Mouse (Mus musculus) hindbrain, embryonic 15.5 days (tissue): ENCODE results near the gene Haus4. TPM values are rescaled to one million over a fixed set of nuclear protein-coding genes. Genes with fewer than 3 reads are reported as not detected.

Experiments used
- ATAC-seq: fragments of 200-750 bp; cut with Nextera tagmentation; 2 replicates; pipeline ENCODE4 v1.8.0; 2017; ENCODE audit warnings: low read depth, moderate number of reproducible peaks, moderate TSS enrichment; ENCODE audit not compliant: low FRiP score
- H3K27ac ChIP-seq: fragments of 300-500 bp; sonication (generic); replicated peaks from 2 replicates; pipeline ENCODE4 v1.5.1; 2015; ENCODE audit warnings: mild to moderate bottlenecking, inconsistent platforms
- H3K27me3 ChIP-seq: fragments of 300-500 bp; sonication (generic); 2 replicates; pipeline ENCODE4 v1.6.1; 2015; ENCODE audit warnings: control low read depth, inconsistent platforms
- H3K36me3 ChIP-seq: fragments of 300-500 bp; sonication (generic); 2 replicates; pipeline ENCODE4 v1.6.1; 2015; ENCODE audit warnings: control low read depth, inconsistent platforms
- H3K4me1 ChIP-seq: fragments of 300-500 bp; sonication (generic); replicated peaks from 2 replicates; pipeline ENCODE4 v1.6.1; 2015; ENCODE audit warnings: control low read depth, inconsistent platforms
- H3K4me2 ChIP-seq: fragments of 300-500 bp; sonication (generic); 2 replicates; pipeline ENCODE4 v1.6.1; 2015; ENCODE audit warnings: moderate library complexity, mild to moderate bottlenecking, inconsistent platforms
- H3K4me3 ChIP-seq: fragments of 300-500 bp; sonication (generic); 2 replicates; pipeline ENCODE4 v1.5.1; 2015; ENCODE audit warnings: mild to moderate bottlenecking, inconsistent platforms
- H3K9ac ChIP-seq: fragments of 300-500 bp; sonication (generic); 2 replicates; pipeline ENCODE4 v1.6.1; 2015; ENCODE audit warnings: inconsistent platforms
- H3K9me3 ChIP-seq: fragments of 300-500 bp; sonication (generic); 2 replicates; pipeline ENCODE4 v1.6.1; 2016; ENCODE audit warnings: control low read depth, inconsistent platforms
- WGBS: fragments of 180-500 bp; shearing (Covaris S2); methylation state at CpG from one replicate; pipeline ENCODE4 v1.1.7; 2015; 5-methylcytosine and 5-hydroxymethylcytosine counted together
- polyA plus RNA-seq: library from polyadenylated mRNA; unstranded; fragments of >200 nt; fragmentation: Nextera tagmentation; extraction: Ambion mirVana; gene quantifications from 2 replicates; pipeline ENCODE4 v1.2.1, GENCODE M21; 2015

The Haus4 gene
- polyA plus RNA-seq, 1 experiment from 2014 or later = 19.0 TPM

- H3K4me1 ChIP-seq = peaks cover 19% of the 10 kb centered on the region
- peak overlapping the region; percentile 49 for H3K9ac ChIP-seq
- peak overlapping the region; percentile 76 for H3K27ac ChIP-seq
- WGBS = under 1% methylated on average over 18 of the region's 18 CpGs
- peak; percentile 81 for ATAC-seq
- no peaks in the 10 kb centered on the region for H3K27me3 ChIP-seq
- peak overlapping the region; percentile 39 for H3K4me3 ChIP-seq
- H3K36me3 ChIP-seq = no peaks in the 10 kb centered on the region
- H3K9me3 ChIP-seq = no peaks in the 10 kb centered on the region
- H3K4me2 ChIP-seq = peak overlapping the region; percentile 60
These were observed 27.0 kb downstream of the Haus4 start for GRCm38 (mm10) chr14:54527227-54528006.

- Histone ChIP-seq H3K27me3 (no peaks in the 10 kb centered on the region), H3K4me2 (no peak overlapping the region), H3K36me3 (no peaks in the 10 kb centered on the region), H3K27ac (no peak overlapping the region), H3K4me3 (no peak overlapping the region), H3K9me3 (no peaks in the 10 kb centered on the region), H3K4me1 (peaks cover 24% of the 10 kb centered on the region), H3K9ac (no peak overlapping the region)
- WGBS = 27% methylated on average over 6 of the region's 6 CpGs
- ATAC-seq = no peak
These were observed 30.8 kb downstream of the Haus4 start for GRCm38 (mm10) chr14:54523600-54523999.

- H3K9ac ChIP-seq = peak overlapping the region; percentile 64
- WGBS = 6% methylated on average over 17 of the region's 17 CpGs
- no peaks in the 10 kb centered on the region for H3K27me3 ChIP-seq
- ATAC-seq = no peak
- no peaks in the 10 kb centered on the region for H3K9me3 ChIP-seq
- H3K27ac ChIP-seq = peak overlapping the region; percentile 88
- peaks cover 23% of the 10 kb centered on the region for H3K4me1 ChIP-seq
- peaks cover 33% of the 10 kb centered on the region for H3K36me3 ChIP-seq
- peak overlapping the region; percentile 62 for H3K4me2 ChIP-seq
- peak overlapping the region; percentile 73 for H3K4me3 ChIP-seq
These were observed 37.6 kb downstream of the Haus4 start for GRCm38 (mm10) chr14:54516710-54517310.

- Histone ChIP-seq H3K4me2 (no peak overlapping the region), H3K9me3 (no peaks in the 10 kb centered on the region), H3K27ac (no peak overlapping the region), H3K4me3 (no peak overlapping the region), H3K4me1 (no peaks in the 10 kb centered on the region), H3K27me3 (no peaks in the 10 kb centered on the region), H3K9ac (no peak overlapping the region), H3K36me3 (peaks cover 75% of the 10 kb centered on the region)
- 89% methylated on average over 9 of the region's 9 CpGs for WGBS
- ATAC-seq = no peak
These were observed 44.6 kb downstream of the Haus4 start for GRCm38 (mm10) chr14:54509774-54510173.

GRCm38 (mm10) chr14:54503092-54503491 lies 51.3 kb downstream of the Haus4 start:
- H3K27me3 ChIP-seq = no peaks in the 10 kb centered on the region
- H3K36me3 ChIP-seq = peaks cover 11% of the 10 kb centered on the region; the same call in 1 of the 2 replicates
- H3K9ac ChIP-seq = no peak overlapping the region
- H3K4me1 ChIP-seq = no peaks in the 10 kb centered on the region
- no peak overlapping the region for H3K4me2 ChIP-seq
- no peaks in the 10 kb centered on the region for H3K9me3 ChIP-seq
- ATAC-seq = no peak
- H3K27ac ChIP-seq = no peak overlapping the region
- H3K4me3 ChIP-seq = no peak overlapping the region
- WGBS = 79% methylated on average over 2 of the region's 2 CpGs

DNA sequence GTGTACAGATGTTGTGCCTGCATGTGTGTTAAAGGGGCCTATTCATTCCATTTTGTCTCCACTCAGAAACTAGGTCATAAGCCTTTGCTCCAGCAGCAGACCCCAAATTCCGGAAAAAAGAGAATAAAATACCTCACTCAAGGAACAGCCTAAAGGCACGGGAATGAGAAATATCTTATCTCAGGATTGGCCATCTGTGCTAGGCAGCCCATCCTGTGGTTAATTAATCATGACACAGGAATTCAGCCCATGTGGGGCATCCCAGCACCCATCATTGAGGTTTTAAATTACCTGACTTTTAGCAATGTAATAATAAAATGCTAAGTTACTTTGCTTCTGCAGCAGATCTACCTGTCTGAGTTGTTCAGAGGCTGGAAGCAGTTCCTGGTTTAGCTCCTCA lies 53.1 kb downstream of the Haus4 start:
- H3K27me3 ChIP-seq = no peaks in the 10 kb centered on the region
- H3K4me1 ChIP-seq = no peaks in the 10 kb centered on the region
- no peak overlapping the region for H3K9ac ChIP-seq
- H3K4me2 ChIP-seq = no peak overlapping the region
- H3K4me3 ChIP-seq = no peak overlapping the region
- ATAC-seq = no peak
- no peaks in the 10 kb centered on the region for H3K9me3 ChIP-seq
- 77% methylated on average over 2 of the region's 2 CpGs for WGBS
- no peak overlapping the region for H3K27ac ChIP-seq
- no peaks in the 10 kb centered on the region for H3K36me3 ChIP-seq

GRCm38 (mm10) chr14:54499330-54499729 lies 55.1 kb downstream of the Haus4 start:
- no peak overlapping the region for H3K4me2 ChIP-seq
- ATAC-seq = no peak
- no peaks in the 10 kb centered on the region for H3K4me1 ChIP-seq
- H3K27me3 ChIP-seq = no peaks in the 10 kb centered on the region
- no peaks in the 10 kb centered on the region for H3K36me3 ChIP-seq
- WGBS = 85% methylated on average over 2 of the region's 2 CpGs
- H3K27ac ChIP-seq = no peak overlapping the region
- no peaks in the 10 kb centered on the region for H3K9me3 ChIP-seq
- no peak overlapping the region for H3K4me3 ChIP-seq
- no peak overlapping the region for H3K9ac ChIP-seq

- Histone ChIP-seq H3K36me3 (no peaks in the 10 kb centered on the region), H3K9me3 (no peaks in the 10 kb centered on the region), H3K4me3 (no peak overlapping the region), H3K27me3 (no peaks in the 10 kb centered on the region), H3K4me1 (no peaks in the 10 kb centered on the region), H3K27ac (no peak overlapping the region), H3K4me2 (no peak overlapping the region), H3K9ac (no peak overlapping the region)
- WGBS = 83% methylated on average over 14 of the region's 14 CpGs
- no peak for ATAC-seq
These were observed 57.7 kb downstream of the Haus4 start for GRCm38 (mm10) chr14:54496706-54497105.

- Histone ChIP-seq H3K27me3 (no peaks in the 10 kb centered on the region), H3K9ac (no peak overlapping the region), H3K9me3 (no peaks in the 10 kb centered on the region), H3K4me3 (no peak overlapping the region), H3K4me2 (no peak overlapping the region), H3K4me1 (no peaks in the 10 kb centered on the region), H3K27ac (no peak overlapping the region), H3K36me3 (no peaks in the 10 kb centered on the region)
- WGBS = 1% methylated on average over 3 of the region's 3 CpGs
- 0 out of 2 replicates have a peak, but pooled peaks have one; percentile 8 for ATAC-seq
These were observed 60.2 kb downstream of the Haus4 start for GRCm38 (mm10) chr14:54494234-54494633.

GRCm38 (mm10) chr14:54493236-54493635 lies 61.2 kb downstream of the Haus4 start:
- Histone ChIP-seq H3K4me3 (no peak overlapping the region), H3K27me3 (no peaks in the 10 kb centered on the region), H3K4me2 (no peak overlapping the region), H3K27ac (no peak overlapping the region), H3K9ac (no peak overlapping the region), H3K4me1 (no peaks in the 10 kb centered on the region), H3K9me3 (no peaks in the 10 kb centered on the region), H3K36me3 (no peaks in the 10 kb centered on the region)
- WGBS = 95% methylated on average over 5 of the region's 5 CpGs
- no peak for ATAC-seq

DNA sequence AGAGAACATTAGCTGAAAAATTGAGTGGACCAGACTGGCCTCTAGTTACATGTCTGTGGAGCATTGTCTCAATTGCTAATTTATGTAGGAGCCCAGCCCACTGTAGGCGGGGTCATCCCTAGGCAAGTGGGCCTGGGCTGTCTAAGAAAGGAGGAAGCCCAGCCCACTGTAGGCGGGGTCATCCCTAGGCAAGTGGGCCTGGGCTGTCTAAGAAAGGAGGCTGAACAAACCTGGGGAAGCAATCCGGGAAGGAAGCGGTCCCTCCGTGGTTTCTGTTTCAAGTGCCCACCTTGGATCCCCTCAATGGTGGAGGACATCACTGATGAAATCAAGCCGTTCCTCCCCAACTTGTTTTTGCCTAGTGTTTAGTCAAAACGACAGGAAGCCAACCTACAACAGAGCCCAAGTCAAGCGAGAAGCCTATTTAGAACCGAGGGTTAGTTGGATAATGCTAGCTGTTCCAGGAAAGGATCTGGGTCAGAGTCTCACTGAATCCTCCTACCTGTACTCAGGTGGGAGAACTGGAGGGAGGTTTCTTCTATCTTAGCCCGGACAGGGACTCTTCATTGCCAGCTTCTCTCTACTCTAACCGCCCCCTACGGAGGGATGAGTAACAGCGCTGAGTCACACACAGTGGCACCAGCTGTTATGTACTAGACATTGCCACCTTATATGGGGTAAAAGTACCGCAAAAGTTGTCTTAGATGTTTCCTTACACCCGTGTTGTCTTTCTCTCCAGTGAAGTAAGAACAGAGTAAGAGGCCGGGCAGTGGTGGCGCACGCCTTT lies 61.9 kb downstream of the Haus4 start:
- no peak for ATAC-seq
- no peaks in the 10 kb centered on the region for H3K27me3 ChIP-seq
- 69% methylated on average over 18 of the region's 18 CpGs for WGBS
- no peak overlapping the region for H3K9ac ChIP-seq
- no peaks in the 10 kb centered on the region for H3K36me3 ChIP-seq
- H3K4me3 ChIP-seq = no peak overlapping the region
- no peaks in the 10 kb centered on the region for H3K9me3 ChIP-seq
- no peak overlapping the region for H3K4me2 ChIP-seq
- H3K4me1 ChIP-seq = peaks cover 6% of the 10 kb centered on the region; the same call in 1 of the 2 replicates
- H3K27ac ChIP-seq = no peak overlapping the region
